Mouse (Mus musculus) neural tube, embryonic 12.5 days (tissue): Measurements from ENCODE around the gene Cfap45. TPM values are rescaled to one million over a fixed set of nuclear protein-coding genes. Genes with fewer than 3 reads are reported as not detected.

Source experiments
- ATAC-seq: fragments of 200-750 bp; cut with Nextera tagmentation; 2 replicates; pipeline ENCODE4 v1.8.0; 2017; ENCODE audit warnings: low read depth, mild to moderate bottlenecking, moderate TSS enrichment, moderate library complexity; ENCODE audit not compliant: low FRiP score
- H3K27ac ChIP-seq: fragments of 300-500 bp; sonication (generic); 2 replicates; pipeline ENCODE4 v1.5.1; 2016
- H3K27me3 ChIP-seq: fragments of 300-500 bp; sonication (generic); replicated peaks from 2 replicates; pipeline ENCODE4 v1.6.1; 2016; ENCODE audit warnings: mild to moderate bottlenecking
- H3K36me3 ChIP-seq: fragments of 300-500 bp; sonication (generic); 2 replicates; pipeline ENCODE4 v1.6.1; 2016; ENCODE audit warnings: mild to moderate bottlenecking
- H3K4me1 ChIP-seq: fragments of 300-500 bp; sonication (generic); 2 replicates; pipeline ENCODE4 v1.6.1; 2016
- H3K4me2 ChIP-seq: fragments of 300-500 bp; sonication (generic); replicated peaks from 2 replicates; pipeline ENCODE4 v1.6.1; 2016; ENCODE audit warnings: mild to moderate bottlenecking
- H3K4me3 ChIP-seq: fragments of 300-500 bp; sonication (generic); 2 replicates; pipeline ENCODE4 v1.5.1; 2016
- H3K9ac ChIP-seq: fragments of 300-500 bp; sonication (generic); 2 replicates; pipeline ENCODE4 v1.6.1; 2016; ENCODE audit warnings: mild to moderate bottlenecking
- H3K9me3 ChIP-seq: fragments of 300-500 bp; sonication (generic); 2 replicates; pipeline ENCODE4 v1.6.1; 2016; ENCODE audit warnings: mild to moderate bottlenecking
- WGBS: fragments of 180-500 bp; shearing (Covaris S2); methylation state at CpG from one replicate; pipeline ENCODE4 v1.1.7; 2016; 5-methylcytosine and 5-hydroxymethylcytosine counted together
- polyA plus RNA-seq: library from polyadenylated mRNA; unstranded; fragments of >200 nt; fragmentation: Nextera tagmentation; extraction: Ambion mirVana; gene quantifications from 2 replicates; pipeline ENCODE4 v1.2.1, GENCODE M21; 2016

Gene Cfap45
- polyA plus RNA-seq, 1 experiment from 2014 or later: 2.5 TPM

GRCm38 (mm10) chr1:172484671-172485070, 35.9 kb upstream of the Cfap45 start:
- Histone ChIP-seq H3K4me3 (peak overlapping the region; percentile 67), H3K9me3 (no peaks in the 10 kb centered on the region), H3K4me1 (peaks cover 54% of the 10 kb centered on the region), H3K9ac (peak overlapping the region; percentile 75; the same call in 1 of the 2 replicates), H3K4me2 (peak overlapping the region; percentile 91), H3K36me3 (peaks cover 18% of the 10 kb centered on the region; the same call in 1 of the 2 replicates), H3K27me3 (no peaks in the 10 kb centered on the region), H3K27ac (no peak overlapping the region)
- WGBS: 39% methylated on average over 13 of the region's 13 CpGs
- ATAC-seq: no peak

GRCm38 (mm10) chr1:172485821-172486220, 34.8 kb upstream of the Cfap45 start:
- H3K36me3 ChIP-seq: peaks cover 18% of the 10 kb centered on the region; the same call in 1 of the 2 replicates
- H3K9ac ChIP-seq: peak overlapping the region; percentile 75; the same call in 1 of the 2 replicates
- H3K27me3 ChIP-seq: no peaks in the 10 kb centered on the region
- peak overlapping the region; percentile 9; the same call in 1 of the 2 replicates for H3K4me3 ChIP-seq
- H3K4me2 ChIP-seq: peak overlapping the region; percentile 91
- H3K4me1 ChIP-seq: peaks cover 62% of the 10 kb centered on the region
- H3K27ac ChIP-seq: no peak overlapping the region
- no peaks in the 10 kb centered on the region for H3K9me3 ChIP-seq
- ATAC-seq: no peak
- 8% methylated on average over 6 of the region's 6 CpGs for WGBS

GRCm38 (mm10) chr1:172486236-172486635, 34.4 kb upstream of the Cfap45 start:
- Histone ChIP-seq H3K36me3 (peaks cover 22% of the 10 kb centered on the region), H3K9me3 (no peaks in the 10 kb centered on the region), H3K27me3 (no peaks in the 10 kb centered on the region), H3K9ac (peak overlapping the region; percentile 75; the same call in 1 of the 2 replicates), H3K4me3 (peak overlapping the region; percentile 9; the same call in 1 of the 2 replicates), H3K4me2 (peak overlapping the region; percentile 91), H3K27ac (no peak overlapping the region), H3K4me1 (peaks cover 62% of the 10 kb centered on the region)
- no peak for ATAC-seq
- WGBS: 5% methylated on average over 4 of the region's 4 CpGs

- no peak for ATAC-seq
- Histone ChIP-seq H3K9me3 (no peaks in the 10 kb centered on the region), H3K4me1 (peaks cover 62% of the 10 kb centered on the region), H3K36me3 (peaks cover 25% of the 10 kb centered on the region), H3K27ac (no peak overlapping the region), H3K27me3 (no peaks in the 10 kb centered on the region), H3K4me3 (no peak overlapping the region), H3K4me2 (peak overlapping the region; percentile 91), H3K9ac (peak overlapping the region; percentile 75; the same call in 1 of the 2 replicates)
- 24% methylated on average over 5 of the region's 5 CpGs for WGBS
Measured at GRCm38 (mm10) chr1:172486651-172487050, 34.0 kb upstream of the Cfap45 start.

- Histone ChIP-seq H3K9me3 (no peaks in the 10 kb centered on the region), H3K4me2 (no peak overlapping the region), H3K9ac (no peak overlapping the region), H3K27ac (no peak overlapping the region), H3K4me1 (peaks cover 62% of the 10 kb centered on the region), H3K27me3 (no peaks in the 10 kb centered on the region), H3K4me3 (no peak overlapping the region), H3K36me3 (peaks cover 36% of the 10 kb centered on the region)
- ATAC-seq: no peak
- WGBS: 83% methylated on average over 4 of the region's 4 CpGs
Measured at GRCm38 (mm10) chr1:172487859-172488258, 32.7 kb upstream of the Cfap45 start.

GRCm38 (mm10) chr1:172488831-172489230, 31.8 kb upstream of the Cfap45 start:
- H3K4me3 ChIP-seq: no peak overlapping the region
- no peaks in the 10 kb centered on the region for H3K9me3 ChIP-seq
- 82% methylated on average over 7 of the region's 7 CpGs for WGBS
- H3K36me3 ChIP-seq: peaks cover 46% of the 10 kb centered on the region
- peaks cover 52% of the 10 kb centered on the region for H3K4me1 ChIP-seq
- no peaks in the 10 kb centered on the region for H3K27me3 ChIP-seq
- ATAC-seq: no peak
- H3K27ac ChIP-seq: no peak overlapping the region
- H3K4me2 ChIP-seq: no peak overlapping the region
- no peak overlapping the region for H3K9ac ChIP-seq

GRCm38 (mm10) chr1:172489585-172490250, 30.9 kb upstream of the Cfap45 start:
- 61% methylated on average over 12 of the region's 12 CpGs for WGBS
- ATAC-seq: peak; percentile 30
- H3K36me3 ChIP-seq: peaks cover 55% of the 10 kb centered on the region
- no peaks in the 10 kb centered on the region for H3K27me3 ChIP-seq
- H3K9me3 ChIP-seq: no peaks in the 10 kb centered on the region
- H3K27ac ChIP-seq: no peak overlapping the region
- H3K4me2 ChIP-seq: peak overlapping the region; percentile 48
- H3K4me1 ChIP-seq: peaks cover 43% of the 10 kb centered on the region
- H3K9ac ChIP-seq: no peak overlapping the region
- H3K4me3 ChIP-seq: no peak overlapping the region

GRCm38 (mm10) chr1:172490261-172490661, 30.3 kb upstream of the Cfap45 start:
- H3K9ac ChIP-seq: no peak overlapping the region
- H3K4me1 ChIP-seq: peaks cover 38% of the 10 kb centered on the region

GRCm38 (mm10) chr1:172492047-172492446, 28.6 kb upstream of the Cfap45 start:
- Histone ChIP-seq H3K27ac (no peak overlapping the region), H3K4me3 (no peak overlapping the region), H3K4me2 (no peak overlapping the region), H3K9me3 (no peaks in the 10 kb centered on the region), H3K36me3 (peaks cover 75% of the 10 kb centered on the region), H3K9ac (no peak overlapping the region), H3K4me1 (peaks cover 20% of the 10 kb centered on the region), H3K27me3 (no peaks in the 10 kb centered on the region)
- no peak for ATAC-seq
- 83% methylated on average over 8 of the region's 8 CpGs for WGBS

More at GRCm38 (mm10) chr1:172490261-172490661, 30.3 kb upstream of the Cfap45 start:
- Histone ChIP-seq H3K27ac (no peak overlapping the region), H3K4me2 (peak overlapping the region; percentile 48), H3K36me3 (peaks cover 60% of the 10 kb centered on the region), H3K4me3 (no peak overlapping the region), H3K9me3 (no peaks in the 10 kb centered on the region), H3K27me3 (no peaks in the 10 kb centered on the region)
- WGBS: 12% methylated on average over 10 of the region's 10 CpGs
- ATAC-seq: peak; percentile 41

- Histone ChIP-seq H3K4me2 (no peak overlapping the region), H3K9ac (no peak overlapping the region), H3K4me1 (peaks cover 16% of the 10 kb centered on the region), H3K27ac (no peak overlapping the region), H3K27me3 (0 out of 2 replicates have a peak, but pooled peaks cover 2% of the 10 kb centered on the region), H3K4me3 (no peak overlapping the region), H3K9me3 (no peaks in the 10 kb centered on the region), H3K36me3 (peaks cover 84% of the 10 kb centered on the region)
- 81% methylated on average over 6 of the region's 6 CpGs for WGBS
- ATAC-seq: no peak
Measured at GRCm38 (mm10) chr1:172493516-172493915, 27.1 kb upstream of the Cfap45 start.

GRCm38 (mm10) chr1:172496030-172496429, 24.6 kb upstream of the Cfap45 start:
- 81% methylated on average over 17 of the region's 17 CpGs for WGBS
- no peak overlapping the region for H3K4me3 ChIP-seq
- no peak overlapping the region for H3K27ac ChIP-seq
- H3K36me3 ChIP-seq: peaks cover 74% of the 10 kb centered on the region
- no peak for ATAC-seq
- H3K9ac ChIP-seq: no peak overlapping the region
- H3K27me3 ChIP-seq: peaks cover 24% of the 10 kb centered on the region
- H3K9me3 ChIP-seq: no peaks in the 10 kb centered on the region
- H3K4me2 ChIP-seq: no peak overlapping the region
- H3K4me1 ChIP-seq: peaks cover 18% of the 10 kb centered on the region

GRCm38 (mm10) chr1:172497428-172497827, 23.2 kb upstream of the Cfap45 start:
- no peak overlapping the region for H3K27ac ChIP-seq
- H3K4me2 ChIP-seq: no peak overlapping the region
- WGBS: 88% methylated on average over 10 of the region's 10 CpGs
- no peak overlapping the region for H3K9ac ChIP-seq
- H3K36me3 ChIP-seq: peaks cover 62% of the 10 kb centered on the region
- no peaks in the 10 kb centered on the region for H3K9me3 ChIP-seq
- ATAC-seq: no peak
- no peak overlapping the region for H3K4me3 ChIP-seq
- peaks cover 27% of the 10 kb centered on the region for H3K27me3 ChIP-seq
- peaks cover 25% of the 10 kb centered on the region for H3K4me1 ChIP-seq
